Comparison of ENCODE assay signal across 1 mouse cellular context in genomic region chr19:55061951-55062350, GRCm38 (mm10).
A peak's percentile ranks its signal among the peaks of the same experiment; 100 is the strongest.
TF ChIP-seq lines count a peak whose summit lies in the region.

No protein-coding gene starts in this region.

TF ChIP-seq in MEL, 35 proteins besides CTCF, POLR2A, EP300 and RAD21 (continued from another document):
- TF ChIP-seq SMC3 (IDR thresholded peaks at IDR 0.05; ENCODE audit: low read depth, low read length) = peak; percentile 84
